Mouse (Mus musculus): Measurements from ENCODE around the gene Ocm. TPM values are rescaled to one million over a fixed set of nuclear protein-coding genes. Genes with fewer than 3 reads are reported as not detected.

Gene Ocm
- not detected in 2 replicates for polyA plus RNA-seq (2015; fragmentation: Nextera tagmentation; extraction: Ambion mirVana)

DNA sequence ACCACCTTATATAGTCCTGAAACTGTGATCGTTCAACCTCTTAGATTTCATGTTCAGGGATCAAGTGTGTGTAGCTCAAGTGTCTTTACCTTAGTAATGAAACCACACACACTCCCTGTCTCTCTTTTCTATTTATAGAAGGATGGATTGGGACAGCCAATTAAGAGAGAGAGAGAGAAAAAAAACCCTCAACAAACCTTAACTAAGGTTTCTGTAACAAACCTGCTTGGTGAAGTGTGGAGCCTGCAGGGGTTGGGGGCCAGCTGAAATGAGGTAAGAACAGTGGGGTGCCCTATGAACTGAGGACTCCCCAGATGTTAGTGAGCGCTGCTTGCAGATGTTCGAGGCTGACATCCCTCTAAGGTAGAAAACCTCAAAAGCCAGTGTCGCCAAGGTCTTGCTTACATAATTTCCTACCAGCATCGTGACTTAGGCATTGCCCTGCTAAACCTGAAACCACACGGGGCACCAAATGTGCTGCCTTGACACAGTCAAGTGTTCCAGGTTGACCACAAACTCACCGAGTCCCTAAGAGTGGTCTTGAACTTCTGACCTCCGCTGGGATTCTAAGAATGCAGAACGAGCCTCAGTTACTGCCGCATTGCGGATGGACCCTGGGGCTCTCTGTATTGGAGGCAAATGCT lies at the start of gene Ocm:
Ocm (minus strand) TSS at position 51 of the 644 bp plus-strand sequence.
- H3K36me3 ChIP-seq: no peaks in the 10 kb centered on the region
- no peak within 1 kb of the TSS for H3K9ac ChIP-seq
- no peaks in the 10 kb centered on the region for H3K4me1 ChIP-seq
- no peak within 1 kb of the TSS for H3K27ac ChIP-seq
- H3K27me3 ChIP-seq: no peaks in the 10 kb centered on the region
- H3K9me3 ChIP-seq: no peaks in the 10 kb centered on the region
- 53% methylated on average over 11 of the region's 11 CpGs for WGBS
- H3K4me2 ChIP-seq (replicated peaks): no peak within 1 kb of the TSS
- no peak for ATAC-seq (ENCODE audit: low FRiP score, low read depth)
- no peak within 1 kb of the TSS for H3K4me3 ChIP-seq

DNA sequence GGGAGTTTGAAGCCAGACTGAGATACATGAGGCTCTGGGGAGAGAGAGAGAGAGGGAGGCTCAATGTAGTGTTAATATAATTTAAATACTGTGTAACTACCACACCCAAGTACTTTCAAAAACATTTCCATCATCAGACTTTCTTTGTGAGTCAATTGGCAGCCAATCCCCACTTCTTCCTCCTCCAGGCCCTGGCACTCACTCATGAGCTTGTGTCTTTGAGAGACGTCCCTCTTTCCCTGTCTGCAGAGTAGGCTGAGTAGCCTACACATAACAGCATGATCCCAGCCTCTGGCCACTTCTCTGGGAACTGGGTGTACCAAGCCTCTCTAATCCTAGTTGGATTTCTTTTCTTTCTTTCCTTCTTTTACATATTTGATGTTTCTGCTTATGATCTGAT lies 44.8 kb upstream of the Ocm start:
- ATAC-seq (ENCODE audit: low FRiP score, low read depth): no peak
- Histone ChIP-seq H3K9ac (no peak overlapping the region), H3K27me3 (no peaks in the 10 kb centered on the region), H3K9me3 (0 out of 2 replicates have a peak, but pooled peaks cover 3% of the 10 kb centered on the region), H3K27ac (no peak overlapping the region), H3K4me1 (no peaks in the 10 kb centered on the region), H3K4me3 (no peak overlapping the region), H3K36me3 (no peaks in the 10 kb centered on the region), H3K4me2 (replicated peaks) (no peak overlapping the region)
- 40% methylated on average over 1 of the region's 1 CpGs for WGBS

DNA sequence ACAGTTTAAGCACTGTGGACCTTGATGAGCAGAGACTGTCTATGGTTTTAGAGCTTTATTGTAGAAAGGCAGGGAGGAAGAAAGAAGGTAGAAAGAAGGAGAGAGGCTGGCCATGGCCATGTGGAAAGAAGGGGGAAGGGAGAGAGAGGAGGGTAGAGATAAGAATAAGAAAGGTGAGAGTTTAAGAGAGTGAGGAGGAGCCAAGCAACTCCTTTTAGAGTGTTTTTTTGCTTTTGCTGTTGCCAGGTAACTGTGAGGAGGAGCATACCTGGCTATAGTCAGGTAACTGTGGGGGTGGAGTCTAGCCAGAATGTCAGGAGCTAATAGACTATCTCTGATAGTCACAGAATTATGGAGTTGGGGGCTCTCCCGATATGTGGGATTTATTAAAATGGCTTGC lies 43.6 kb upstream of the Ocm start:
- 85% methylated on average over 1 of the region's 1 CpGs for WGBS
- Histone ChIP-seq H3K9ac (no peak overlapping the region), H3K4me3 (no peak overlapping the region), H3K4me1 (no peaks in the 10 kb centered on the region), H3K27ac (no peak overlapping the region), H3K27me3 (no peaks in the 10 kb centered on the region), H3K4me2 (replicated peaks) (no peak overlapping the region), H3K9me3 (0 out of 2 replicates have a peak, but pooled peaks cover 3% of the 10 kb centered on the region), H3K36me3 (no peaks in the 10 kb centered on the region)
- ATAC-seq (ENCODE audit: low FRiP score, low read depth): no peak

DNA sequence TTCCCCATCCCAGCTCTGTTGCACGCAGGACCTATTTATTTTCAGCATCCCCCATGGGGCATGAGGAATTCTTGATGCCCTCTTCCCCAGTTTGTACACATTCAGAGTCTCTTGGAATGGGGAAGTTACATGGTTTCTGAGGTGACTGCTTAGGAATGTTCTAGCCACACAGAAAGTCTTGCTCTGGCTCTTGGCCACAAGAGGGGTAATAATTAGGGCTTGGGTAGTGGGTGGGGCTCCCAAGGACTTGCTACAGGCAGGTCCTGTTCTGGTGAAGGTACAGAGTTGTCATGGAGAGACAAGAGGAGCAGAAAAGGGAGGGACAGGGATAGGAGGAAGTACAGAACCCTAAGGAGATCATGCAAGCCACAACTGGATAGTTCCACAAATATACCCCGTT lies 39.6 kb upstream of the Ocm start:
- Histone ChIP-seq H3K9me3 (0 out of 2 replicates have a peak, but pooled peaks cover 3% of the 10 kb centered on the region), H3K9ac (no peak overlapping the region), H3K4me2 (replicated peaks) (no peak overlapping the region), H3K27ac (no peak overlapping the region), H3K4me1 (no peaks in the 10 kb centered on the region), H3K27me3 (no peaks in the 10 kb centered on the region), H3K4me3 (no peak overlapping the region), H3K36me3 (no peaks in the 10 kb centered on the region)
- ATAC-seq (ENCODE audit: low FRiP score, low read depth): no peak
- WGBS: 81% methylated on average over 2 of the region's 2 CpGs

DNA sequence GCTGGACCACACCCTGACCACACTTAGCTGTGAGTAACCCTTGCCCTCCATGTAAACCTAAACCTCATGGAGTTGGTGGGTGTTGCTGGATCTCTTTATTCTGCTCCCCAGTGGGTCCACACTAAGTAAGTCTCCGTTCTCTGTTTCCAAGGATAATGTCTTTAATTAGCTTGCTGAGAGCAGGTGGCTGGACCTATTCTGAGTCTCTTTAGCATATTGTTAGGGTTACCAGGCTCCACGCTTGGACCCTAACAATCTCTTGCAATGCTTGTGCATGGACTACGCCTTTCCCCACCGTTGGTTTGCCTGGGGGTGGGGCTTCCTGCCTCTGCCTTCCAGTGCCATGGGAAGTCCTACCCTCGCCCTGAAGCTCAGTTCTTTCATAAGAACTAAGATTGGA lies 37.6 kb upstream of the Ocm start:
- no peak for ATAC-seq (ENCODE audit: low FRiP score, low read depth)
- Histone ChIP-seq H3K27me3 (no peaks in the 10 kb centered on the region), H3K9me3 (0 out of 2 replicates have a peak, but pooled peaks cover 3% of the 10 kb centered on the region), H3K9ac (no peak overlapping the region), H3K4me3 (no peak overlapping the region), H3K36me3 (no peaks in the 10 kb centered on the region), H3K4me2 (replicated peaks) (no peak overlapping the region), H3K4me1 (no peaks in the 10 kb centered on the region), H3K27ac (no peak overlapping the region)
- WGBS: 70% methylated on average over 5 of the region's 5 CpGs

DNA sequence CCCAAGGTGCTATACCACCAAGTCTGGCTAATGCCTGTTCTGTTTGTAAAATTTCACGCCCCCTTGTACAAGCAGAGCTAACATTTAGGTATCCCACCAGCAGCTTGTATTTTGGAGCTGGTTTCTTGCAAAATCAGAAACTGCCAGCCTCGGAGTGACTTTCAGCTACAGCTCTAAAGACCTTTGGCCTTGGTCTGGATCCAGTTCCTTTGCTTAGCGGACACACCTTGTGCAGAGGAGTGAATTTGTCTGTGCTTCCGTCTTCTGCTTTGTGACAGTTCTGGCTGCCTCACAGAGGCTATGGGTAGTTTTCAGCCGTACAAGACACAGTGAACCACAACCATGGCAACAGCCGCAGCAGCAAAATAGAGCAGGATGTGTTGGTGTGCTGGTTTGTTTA lies 27.9 kb upstream of the Ocm start:
- Histone ChIP-seq H3K9ac (no peak overlapping the region), H3K4me3 (no peak overlapping the region), H3K27me3 (no peaks in the 10 kb centered on the region), H3K4me1 (no peaks in the 10 kb centered on the region), H3K36me3 (no peaks in the 10 kb centered on the region), H3K4me2 (replicated peaks) (no peak overlapping the region), H3K9me3 (no peaks in the 10 kb centered on the region), H3K27ac (no peak overlapping the region)
- WGBS: 93% methylated on average over 6 of the region's 6 CpGs
- ATAC-seq (ENCODE audit: low FRiP score, low read depth): no peak

DNA sequence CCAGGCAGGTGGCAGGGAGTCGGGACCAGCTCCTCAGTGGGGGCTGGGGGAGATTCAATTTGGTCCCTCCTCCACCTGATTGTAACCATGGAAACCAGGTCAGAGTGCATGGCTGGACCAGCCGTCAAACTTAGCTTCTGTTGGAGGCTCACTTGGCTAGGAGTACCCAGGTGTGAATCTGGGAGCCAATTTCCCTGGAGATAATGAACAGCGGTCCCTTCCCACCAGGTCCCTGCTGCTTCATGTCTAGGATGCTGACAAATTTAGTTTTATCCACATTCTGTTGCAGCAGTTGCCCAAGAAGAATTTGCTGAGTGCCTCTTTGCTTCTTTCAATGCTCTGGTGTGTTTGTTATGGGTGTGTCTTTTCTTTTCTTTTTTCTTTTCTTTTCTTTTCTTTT lies 27.0 kb upstream of the Ocm start:
- no peak overlapping the region for H3K27ac ChIP-seq
- H3K4me3 ChIP-seq: no peak overlapping the region
- H3K27me3 ChIP-seq: no peaks in the 10 kb centered on the region
- no peaks in the 10 kb centered on the region for H3K9me3 ChIP-seq
- H3K4me1 ChIP-seq: no peaks in the 10 kb centered on the region
- ATAC-seq (ENCODE audit: low FRiP score, low read depth): no peak
- no peaks in the 10 kb centered on the region for H3K36me3 ChIP-seq
- WGBS: 44% methylated on average over 3 of the region's 3 CpGs
- H3K9ac ChIP-seq: no peak overlapping the region
- H3K4me2 ChIP-seq (replicated peaks): no peak overlapping the region

DNA sequence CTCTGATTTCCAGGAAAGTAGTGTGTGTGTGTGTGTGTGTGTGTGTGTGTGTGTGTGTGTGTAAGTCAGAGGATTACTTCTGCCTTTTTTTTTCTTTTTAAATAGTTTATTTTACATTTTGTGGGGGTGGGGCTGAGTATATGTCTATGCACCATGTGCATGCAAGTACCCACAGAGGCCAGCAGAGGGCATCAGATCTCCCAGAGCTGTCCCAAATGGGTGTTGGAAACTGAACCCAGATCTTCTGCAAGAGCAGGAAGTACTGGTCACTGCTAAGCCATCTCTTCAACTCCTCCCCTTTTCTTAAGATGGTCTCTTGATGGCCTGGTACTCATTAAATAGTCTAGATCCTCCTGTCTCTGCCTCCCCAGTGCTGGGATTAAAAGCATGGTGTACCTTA lies 24.8 kb upstream of the Ocm start:
- Histone ChIP-seq H3K9me3 (no peaks in the 10 kb centered on the region), H3K4me2 (replicated peaks) (no peak overlapping the region), H3K27me3 (no peaks in the 10 kb centered on the region), H3K4me1 (peaks cover 4% of the 10 kb centered on the region; the same call in 1 of the 2 replicates), H3K27ac (no peak overlapping the region), H3K36me3 (no peaks in the 10 kb centered on the region), H3K4me3 (no peak overlapping the region), H3K9ac (no peak overlapping the region)
- ATAC-seq (ENCODE audit: low FRiP score, low read depth): no peak

DNA sequence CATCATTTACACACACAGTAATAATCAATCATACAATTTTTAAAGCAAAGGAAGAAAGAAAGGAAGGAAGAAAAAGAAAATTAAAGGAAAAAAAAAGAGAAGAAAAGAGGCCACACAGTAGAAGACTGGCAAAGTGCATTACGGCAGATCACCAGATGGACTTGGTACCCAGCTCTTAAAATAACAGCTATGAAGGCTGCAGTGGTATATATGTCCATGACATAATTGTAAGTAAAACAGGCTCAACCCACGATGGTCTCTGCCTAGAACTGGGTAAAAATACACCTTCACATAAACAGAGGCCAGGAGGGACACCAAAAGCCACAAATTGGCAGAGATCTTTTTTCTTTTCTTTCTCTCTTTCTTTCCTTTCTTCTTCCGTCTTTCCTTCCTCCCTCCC lies 23.4 kb upstream of the Ocm start:
- no peak overlapping the region for H3K4me3 ChIP-seq
- 70% methylated on average over 3 of the region's 3 CpGs for WGBS
- H3K27ac ChIP-seq: no peak overlapping the region
- no peak overlapping the region for H3K4me2 ChIP-seq (replicated peaks)
- H3K27me3 ChIP-seq: no peaks in the 10 kb centered on the region
- H3K9me3 ChIP-seq: no peaks in the 10 kb centered on the region
- H3K9ac ChIP-seq: no peak overlapping the region
- no peaks in the 10 kb centered on the region for H3K36me3 ChIP-seq
- peaks cover 4% of the 10 kb centered on the region; the same call in 1 of the 2 replicates for H3K4me1 ChIP-seq
- ATAC-seq (ENCODE audit: low FRiP score, low read depth): no peak

DNA sequence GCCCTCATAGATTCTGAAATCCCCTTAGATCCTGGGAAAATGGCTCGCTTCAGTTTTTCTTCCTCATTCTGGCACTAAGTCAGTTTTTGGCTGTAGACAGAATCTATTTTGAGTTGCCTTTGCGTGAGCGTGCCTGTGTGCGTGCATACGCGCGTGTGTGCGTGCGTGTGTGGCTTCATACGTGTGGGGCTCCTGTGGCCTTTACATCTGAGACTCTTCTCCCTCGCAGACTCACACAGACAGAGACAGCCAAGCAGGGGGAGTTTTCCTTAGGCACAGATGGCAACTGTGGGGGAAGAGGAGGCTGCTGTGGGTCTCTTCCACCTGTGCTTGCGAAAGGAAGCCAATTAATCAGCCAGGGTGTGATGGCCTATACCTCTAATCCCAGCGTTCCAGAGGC lies 20.9 kb upstream of the Ocm start:
- no peaks in the 10 kb centered on the region for H3K36me3 ChIP-seq
- H3K4me2 ChIP-seq (replicated peaks): no peak overlapping the region
- H3K4me1 ChIP-seq: peaks cover 4% of the 10 kb centered on the region; the same call in 1 of the 2 replicates
- H3K9me3 ChIP-seq: no peaks in the 10 kb centered on the region
- 0 out of 2 replicates have a peak overlapping the region, but pooled peaks have one; percentile 31 for H3K9ac ChIP-seq
- H3K4me3 ChIP-seq: no peak overlapping the region
- ATAC-seq (ENCODE audit: low FRiP score, low read depth): no peak
- H3K27me3 ChIP-seq: no peaks in the 10 kb centered on the region
- 64% methylated on average over 13 of the region's 13 CpGs for WGBS
- no peak overlapping the region for H3K27ac ChIP-seq

DNA sequence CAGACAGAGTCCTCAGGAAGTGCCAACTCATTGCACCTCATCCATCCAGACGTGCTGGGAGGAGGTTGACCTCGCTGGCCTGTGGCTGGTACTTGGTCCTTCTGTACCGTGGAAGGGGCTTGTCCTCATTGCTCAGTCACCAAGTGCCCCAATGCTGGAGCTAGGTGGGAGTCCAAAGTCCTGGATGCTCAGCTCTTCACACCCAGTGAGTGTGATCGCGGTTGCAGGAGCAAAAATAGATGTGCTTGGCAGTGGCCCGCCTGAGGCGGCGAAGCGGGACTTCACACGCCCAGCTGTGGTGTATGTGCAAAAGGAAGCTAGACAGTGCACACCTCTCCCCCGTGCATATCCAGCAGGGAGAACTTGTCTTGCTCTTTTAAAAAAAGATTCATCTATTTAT lies 16.7 kb upstream of the Ocm start:
- peaks cover 4% of the 10 kb centered on the region; the same call in 1 of the 2 replicates for H3K9me3 ChIP-seq
- no peak overlapping the region for H3K4me3 ChIP-seq
- ATAC-seq (ENCODE audit: low FRiP score, low read depth): no peak
- H3K4me2 ChIP-seq (replicated peaks): no peak overlapping the region
- H3K36me3 ChIP-seq: no peaks in the 10 kb centered on the region
- 88% methylated on average over 11 of the region's 11 CpGs for WGBS
- H3K27ac ChIP-seq: no peak overlapping the region
- peaks cover 4% of the 10 kb centered on the region; the same call in 1 of the 2 replicates for H3K4me1 ChIP-seq
- no peak overlapping the region for H3K9ac ChIP-seq
- H3K27me3 ChIP-seq: no peaks in the 10 kb centered on the region

DNA sequence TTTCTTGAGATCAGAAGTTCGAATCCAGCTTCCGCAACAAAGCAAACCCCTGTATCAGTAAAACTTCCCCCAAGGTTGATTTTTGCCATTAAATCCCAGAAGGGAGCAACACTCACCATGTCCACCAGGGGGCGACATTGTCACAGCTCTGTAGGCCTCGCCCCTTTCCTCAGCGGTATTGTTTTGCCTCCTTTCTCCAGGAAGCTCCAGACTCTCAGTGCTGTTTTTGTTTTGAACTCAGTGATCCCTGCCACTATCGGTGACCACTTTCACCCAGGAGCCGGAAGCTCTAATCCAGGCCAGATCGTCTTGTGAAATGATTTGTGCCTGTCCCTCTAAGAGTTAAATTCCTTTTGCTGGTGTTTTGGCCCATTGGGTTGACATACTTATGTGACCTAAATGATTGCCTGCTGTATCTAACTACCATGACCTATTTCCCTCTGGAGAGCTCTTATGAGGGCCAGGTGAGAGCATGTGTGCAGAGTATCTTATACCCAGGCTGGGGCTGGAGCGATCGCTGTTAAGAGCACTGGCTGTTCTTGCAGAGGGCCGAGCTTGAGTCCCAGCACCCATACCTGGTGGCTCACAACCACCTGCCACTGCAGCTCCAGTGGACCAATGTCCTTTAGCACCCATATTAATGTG lies 14.4 kb upstream of the Ocm start:
- Histone ChIP-seq H3K9ac (no peak overlapping the region), H3K4me3 (no peak overlapping the region), H3K36me3 (no peaks in the 10 kb centered on the region), H3K4me1 (no peaks in the 10 kb centered on the region), H3K9me3 (peaks cover 4% of the 10 kb centered on the region; the same call in 1 of the 2 replicates), H3K27me3 (no peaks in the 10 kb centered on the region), H3K27ac (no peak overlapping the region), H3K4me2 (replicated peaks) (no peak overlapping the region)
- WGBS: 47% methylated on average over 11 of the region's 11 CpGs
- ATAC-seq (ENCODE audit: low FRiP score, low read depth): no peak

DNA sequence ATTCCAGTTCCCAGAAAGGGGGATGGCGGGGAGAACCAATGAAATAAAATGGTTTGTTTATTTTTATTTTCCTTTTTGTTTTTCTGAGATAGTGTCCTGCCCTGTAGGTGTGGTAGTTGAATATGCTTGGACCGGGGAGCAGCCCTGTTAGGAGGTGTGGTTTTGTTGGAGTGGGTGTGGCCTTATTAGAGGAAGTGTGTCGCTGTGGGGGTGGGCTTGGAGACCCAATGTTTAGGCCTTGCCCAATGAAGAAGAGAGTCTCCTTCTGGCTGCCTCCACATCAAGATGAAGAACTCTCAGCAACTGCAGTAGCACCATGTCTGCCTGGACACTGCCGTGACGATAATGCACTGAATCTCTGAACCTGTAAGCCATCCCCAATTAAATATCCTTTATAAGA lies 13.4 kb upstream of the Ocm start:
- peaks cover 4% of the 10 kb centered on the region; the same call in 1 of the 2 replicates for H3K9me3 ChIP-seq
- H3K4me2 ChIP-seq (replicated peaks): no peak overlapping the region
- ATAC-seq (ENCODE audit: low FRiP score, low read depth): no peak
- no peaks in the 10 kb centered on the region for H3K36me3 ChIP-seq
- H3K27ac ChIP-seq: no peak overlapping the region
- H3K9ac ChIP-seq: no peak overlapping the region
- H3K27me3 ChIP-seq: no peaks in the 10 kb centered on the region
- no peaks in the 10 kb centered on the region for H3K4me1 ChIP-seq
- 94% methylated on average over 5 of the region's 5 CpGs for WGBS
- no peak overlapping the region for H3K4me3 ChIP-seq

Measured in limb, embryonic 13.5 days (tissue).